Mouse (Mus musculus) liver, embryonic 13.5 days (tissue): ENCODE data around the gene Ankrd13a. TPM values are rescaled to one million over a fixed set of nuclear protein-coding genes. Genes with fewer than 3 reads are reported as not detected.

Source experiments
- ATAC-seq: fragments of 200-750 bp; cut with Nextera tagmentation; 2 replicates; pipeline ENCODE4 v1.8.0; 2017; ENCODE audit warnings: low read depth, mild to moderate bottlenecking, moderate number of reproducible peaks, moderate library complexity
- DNase-seq: peaks from one replicate; pipeline ENCODE4 v3.0.0; 2022
- H3K27ac ChIP-seq: fragments of 300-500 bp; sonication (generic); 2 replicates; pipeline ENCODE4 v1.5.1; 2015; ENCODE audit warnings: moderate library complexity, mild to moderate bottlenecking, inconsistent platforms
- H3K27me3 ChIP-seq: fragments of 300-500 bp; sonication (generic); 2 replicates; pipeline ENCODE4 v1.6.1; 2015; ENCODE audit warnings: mild to moderate bottlenecking, inconsistent platforms
- H3K36me3 ChIP-seq: fragments of 300-500 bp; sonication (generic); 2 replicates; pipeline ENCODE4 v1.6.1; 2015; ENCODE audit warnings: mild to moderate bottlenecking, inconsistent platforms
- H3K4me1 ChIP-seq: fragments of 300-500 bp; sonication (generic); replicated peaks from 2 replicates; pipeline ENCODE4 v1.6.1; 2015; ENCODE audit warnings: inconsistent platforms
- H3K4me2 ChIP-seq: fragments of 300-500 bp; sonication (generic); 2 replicates; pipeline ENCODE4 v1.6.1; 2015; ENCODE audit warnings: inconsistent platforms, mild to moderate bottlenecking, moderate library complexity
- H3K4me3 ChIP-seq: fragments of 300-500 bp; sonication (generic); replicated peaks from 2 replicates; pipeline ENCODE4 v1.5.1; 2015; ENCODE audit warnings: mild to moderate bottlenecking, inconsistent platforms
- H3K9ac ChIP-seq: fragments of 300-500 bp; sonication (generic); 2 replicates; pipeline ENCODE4 v1.6.1; 2015; ENCODE audit warnings: mild to moderate bottlenecking, inconsistent platforms
- H3K9me3 ChIP-seq: fragments of 300-500 bp; sonication (generic); replicated peaks from 2 replicates; pipeline ENCODE4 v1.6.1; 2016; ENCODE audit warnings: inconsistent platforms
- WGBS: fragments of 180-500 bp; shearing (Covaris S2); methylation state at CpG from one replicate; pipeline ENCODE4 v1.1.7; 2015; ENCODE audit not compliant: insufficient replicate concordance; 5-methylcytosine and 5-hydroxymethylcytosine counted together
- polyA plus RNA-seq: library from polyadenylated mRNA; unstranded; fragments of >200 nt; fragmentation: Nextera tagmentation; extraction: Ambion mirVana; gene quantifications from 2 replicates; pipeline ENCODE4 v1.2.1, GENCODE M21; 2015

Ankrd13a gene
- polyA plus RNA-seq, 1 experiment from 2014 or later, result 43.3 TPM

GRCm38 (mm10) chr5:114783405-114784163, 9.1 kb downstream of the Ankrd13a start:
- DNase-seq (no peak), ATAC-seq (peak; percentile 24; the same call in 1 of the 2 replicates)
- Histone ChIP-seq H3K9ac (no peak overlapping the region), H3K9me3 (no peaks in the 10 kb centered on the region), H3K27ac (peak overlapping the region; percentile 35), H3K27me3 (no peaks in the 10 kb centered on the region), H3K4me1 (peaks cover 74% of the 10 kb centered on the region), H3K4me3 (no peak overlapping the region), H3K36me3 (peaks cover 35% of the 10 kb centered on the region), H3K4me2 (peak overlapping the region; percentile 20; the same call in 1 of the 2 replicates)
- 36% methylated on average over 12 of the region's 12 CpGs for WGBS

- Histone ChIP-seq H3K36me3 (peaks cover 46% of the 10 kb centered on the region), H3K9ac (peak overlapping the region; percentile 63), H3K4me3 (peak overlapping the region; percentile 21; the same call in 1 of the 2 replicates), H3K9me3 (no peaks in the 10 kb centered on the region), H3K27me3 (no peaks in the 10 kb centered on the region), H3K4me1 (peaks cover 63% of the 10 kb centered on the region), H3K4me2 (peak overlapping the region; percentile 56), H3K27ac (peak overlapping the region; percentile 81)
- ATAC-seq (peak; percentile 82), DNase-seq (peak; percentile 57)
- WGBS, result 13% methylated on average over 16 of the region's 16 CpGs
Measured at GRCm38 (mm10) chr5:114784622-114785165, 10.2 kb downstream of the Ankrd13a start.

- peak overlapping the region; percentile 81 for H3K27ac ChIP-seq
- peaks cover 58% of the 10 kb centered on the region for H3K4me1 ChIP-seq
- H3K9ac ChIP-seq, result peak overlapping the region; percentile 63
- H3K4me2 ChIP-seq, result peak overlapping the region; percentile 56
- H3K4me3 ChIP-seq, result no peak overlapping the region
- WGBS, result 36% methylated on average over 5 of the region's 5 CpGs
- peaks cover 50% of the 10 kb centered on the region for H3K36me3 ChIP-seq
- H3K9me3 ChIP-seq, result no peaks in the 10 kb centered on the region
- H3K27me3 ChIP-seq, result no peaks in the 10 kb centered on the region
- no peak for DNase-seq
- no peak for ATAC-seq
Measured at GRCm38 (mm10) chr5:114785196-114785595, 10.7 kb downstream of the Ankrd13a start.

GRCm38 (mm10) chr5:114793317-114793716, 18.8 kb downstream of the Ankrd13a start:
- Histone ChIP-seq H3K4me1 (peaks cover 29% of the 10 kb centered on the region), H3K9ac (no peak overlapping the region), H3K36me3 (peaks cover 95% of the 10 kb centered on the region), H3K27me3 (no peaks in the 10 kb centered on the region), H3K9me3 (no peaks in the 10 kb centered on the region), H3K27ac (no peak overlapping the region), H3K4me2 (no peak overlapping the region), H3K4me3 (no peak overlapping the region)
- 85% methylated on average over 7 of the region's 7 CpGs for WGBS
- no peak for DNase-seq
- no peak for ATAC-seq

- ATAC-seq (no peak), DNase-seq (no peak)
- peaks cover 95% of the 10 kb centered on the region for H3K36me3 ChIP-seq
- H3K4me1 ChIP-seq, result peaks cover 32% of the 10 kb centered on the region
- no peak overlapping the region for H3K27ac ChIP-seq
- H3K4me2 ChIP-seq, result no peak overlapping the region
- no peak overlapping the region for H3K4me3 ChIP-seq
- H3K27me3 ChIP-seq, result no peaks in the 10 kb centered on the region
- WGBS, result 75% methylated on average over 4 of the region's 4 CpGs
- no peak overlapping the region for H3K9ac ChIP-seq
- H3K9me3 ChIP-seq, result no peaks in the 10 kb centered on the region
Measured at GRCm38 (mm10) chr5:114794609-114795008, 20.1 kb downstream of the Ankrd13a start.

GRCm38 (mm10) chr5:114795231-114795630, 20.8 kb downstream of the Ankrd13a start:
- 64% methylated on average over 9 of the region's 9 CpGs for WGBS
- H3K4me2 ChIP-seq, result no peak overlapping the region
- H3K4me1 ChIP-seq, result peaks cover 32% of the 10 kb centered on the region
- no peak for ATAC-seq
- no peak for DNase-seq
- H3K9ac ChIP-seq, result no peak overlapping the region
- peaks cover 97% of the 10 kb centered on the region for H3K36me3 ChIP-seq
- no peaks in the 10 kb centered on the region for H3K9me3 ChIP-seq
- H3K27me3 ChIP-seq, result no peaks in the 10 kb centered on the region
- H3K27ac ChIP-seq, result no peak overlapping the region
- H3K4me3 ChIP-seq, result no peak overlapping the region

- ATAC-seq (no peak), DNase-seq (no peak)
- Histone ChIP-seq H3K36me3 (peaks cover 97% of the 10 kb centered on the region), H3K4me2 (no peak overlapping the region), H3K4me3 (no peak overlapping the region), H3K27ac (no peak overlapping the region), H3K9ac (no peak overlapping the region), H3K27me3 (no peaks in the 10 kb centered on the region), H3K9me3 (no peaks in the 10 kb centered on the region), H3K4me1 (peaks cover 36% of the 10 kb centered on the region)
- WGBS, result 79% methylated on average over 9 of the region's 9 CpGs
Measured at GRCm38 (mm10) chr5:114795653-114796052, 21.2 kb downstream of the Ankrd13a start.

- Histone ChIP-seq H3K9me3 (no peaks in the 10 kb centered on the region), H3K27me3 (no peaks in the 10 kb centered on the region), H3K4me3 (peak overlapping the region; percentile 39), H3K9ac (no peak overlapping the region), H3K4me1 (peaks cover 44% of the 10 kb centered on the region), H3K4me2 (peak overlapping the region; percentile 49), H3K27ac (no peak overlapping the region), H3K36me3 (peaks cover 97% of the 10 kb centered on the region)
- WGBS, result 64% methylated on average over 40 of the region's 40 CpGs
- no peak for DNase-seq
- ATAC-seq, result peak; percentile 45
Measured at GRCm38 (mm10) chr5:114796299-114797012, 22.0 kb downstream of the Ankrd13a start.

- H3K4me1 ChIP-seq, result peaks cover 50% of the 10 kb centered on the region
- DNase-seq (no peak), ATAC-seq (no peak)
- H3K36me3 ChIP-seq, result peaks cover 97% of the 10 kb centered on the region
- WGBS, result 87% methylated on average over 8 of the region's 8 CpGs
- no peak overlapping the region for H3K4me3 ChIP-seq
- H3K27ac ChIP-seq, result no peak overlapping the region
- H3K4me2 ChIP-seq, result no peak overlapping the region
- H3K27me3 ChIP-seq, result no peaks in the 10 kb centered on the region
- no peaks in the 10 kb centered on the region for H3K9me3 ChIP-seq
- no peak overlapping the region for H3K9ac ChIP-seq
Measured at GRCm38 (mm10) chr5:114797253-114797652, 22.8 kb downstream of the Ankrd13a start.

GRCm38 (mm10) chr5:114799848-114800247, 25.4 kb downstream of the Ankrd13a start:
- H3K27ac ChIP-seq, result no peak overlapping the region
- no peaks in the 10 kb centered on the region for H3K27me3 ChIP-seq
- ATAC-seq (no peak), DNase-seq (no peak)
- no peak overlapping the region for H3K9ac ChIP-seq
- H3K4me3 ChIP-seq, result no peak overlapping the region
- H3K4me1 ChIP-seq, result peaks cover 50% of the 10 kb centered on the region
- H3K9me3 ChIP-seq, result no peaks in the 10 kb centered on the region
- 75% methylated on average over 11 of the region's 11 CpGs for WGBS
- H3K4me2 ChIP-seq, result no peak overlapping the region
- peaks cover 98% of the 10 kb centered on the region for H3K36me3 ChIP-seq

- H3K4me3 ChIP-seq, result no peak overlapping the region
- WGBS, result 19% methylated on average over 8 of the region's 8 CpGs
- H3K27me3 ChIP-seq, result no peaks in the 10 kb centered on the region
- no peak overlapping the region for H3K27ac ChIP-seq
- H3K9ac ChIP-seq, result no peak overlapping the region
- no peaks in the 10 kb centered on the region for H3K9me3 ChIP-seq
- H3K36me3 ChIP-seq, result peaks cover 98% of the 10 kb centered on the region
- ATAC-seq, result peak; percentile 76
- no peak overlapping the region for H3K4me2 ChIP-seq
- DNase-seq, result peak; percentile 75
- peaks cover 51% of the 10 kb centered on the region for H3K4me1 ChIP-seq
Measured at GRCm38 (mm10) chr5:114801049-114801448, 26.6 kb downstream of the Ankrd13a start.
